Mouse (Mus musculus): ENCODE data around the gene Gkn2. TPM values are rescaled to one million over a fixed set of nuclear protein-coding genes. Genes with fewer than 3 reads are reported as not detected.

The Gkn2 gene
- not detected in 2 replicates for polyA plus RNA-seq (2015; fragmentation: Nextera tagmentation; extraction: Ambion mirVana)

GRCm38 (mm10) chr6:87373057-87373456 lies at the start of gene Gkn2:
TSS of gene Gkn2 (plus strand) at chr6:87373357.
- ATAC-seq (replicated peaks; ENCODE audit: insufficient number of reproducible peaks, insufficient read depth, low FRiP score, low read depth): no peak
- H3K4me1 ChIP-seq (replicated peaks): no peaks in the 10 kb centered on the region
- H3K9me3 ChIP-seq (replicated peaks): no peaks in the 10 kb centered on the region

GRCm38 (mm10) chr6:87323381-87323780 lies 49.8 kb upstream of the Gkn2 start:
- H3K4me3 ChIP-seq: no peak overlapping the region
- no peak overlapping the region for H3K27ac ChIP-seq
- peaks cover 6% of the 10 kb centered on the region for H3K4me1 ChIP-seq (replicated peaks)
- H3K9ac ChIP-seq: no peak overlapping the region
- 79% methylated on average over 2 of the region's 2 CpGs for WGBS
- H3K9me3 ChIP-seq (replicated peaks): no peaks in the 10 kb centered on the region
- H3K36me3 ChIP-seq: no peaks in the 10 kb centered on the region
- H3K4me2 ChIP-seq: no peak overlapping the region
- H3K27me3 ChIP-seq: no peaks in the 10 kb centered on the region
- ATAC-seq (replicated peaks; ENCODE audit: insufficient number of reproducible peaks, insufficient read depth, low FRiP score, low read depth): no peak

More at GRCm38 (mm10) chr6:87373057-87373456, at the start of gene Gkn2:
- no peaks in the 10 kb centered on the region for H3K36me3 ChIP-seq
- no peak within 1 kb of the TSS for H3K4me3 ChIP-seq
- peaks cover 41% of the 10 kb centered on the region for H3K27me3 ChIP-seq
- WGBS: 82% methylated on average over 9 of the region's 9 CpGs
- no peak within 1 kb of the TSS for H3K4me2 ChIP-seq
- H3K27ac ChIP-seq: no peak within 1 kb of the TSS
- no peak within 1 kb of the TSS for H3K9ac ChIP-seq

- Histone ChIP-seq H3K4me2 (no peak overlapping the region), H3K4me1 (replicated peaks) (peaks cover 29% of the 10 kb centered on the region), H3K27ac (no peak overlapping the region), H3K36me3 (no peaks in the 10 kb centered on the region), H3K27me3 (no peaks in the 10 kb centered on the region), H3K9ac (no peak overlapping the region), H3K4me3 (no peak overlapping the region), H3K9me3 (replicated peaks) (no peaks in the 10 kb centered on the region)
- WGBS: 88% methylated on average over 2 of the region's 2 CpGs
- no peak for ATAC-seq (replicated peaks; ENCODE audit: insufficient number of reproducible peaks, insufficient read depth, low FRiP score, low read depth)
Measured at GRCm38 (mm10) chr6:87326932-87327331, 46.2 kb upstream of the Gkn2 start.

- ATAC-seq (replicated peaks; ENCODE audit: insufficient number of reproducible peaks, insufficient read depth, low FRiP score, low read depth): peak; percentile 50; the same call in 1 of the 2 replicates
- 56% methylated on average over 22 of the region's 22 CpGs for WGBS
- Histone ChIP-seq H3K9me3 (replicated peaks) (no peaks in the 10 kb centered on the region), H3K27ac (peak overlapping the region; percentile 73), H3K4me2 (peak overlapping the region; percentile 24; the same call in 1 of the 2 replicates), H3K27me3 (peaks cover 8% of the 10 kb centered on the region; the same call in 1 of the 2 replicates), H3K4me1 (replicated peaks) (peaks cover 29% of the 10 kb centered on the region), H3K36me3 (no peaks in the 10 kb centered on the region), H3K4me3 (no peak overlapping the region), H3K9ac (no peak overlapping the region)
Measured at GRCm38 (mm10) chr6:87328265-87329173, 44.6 kb upstream of the Gkn2 start.

- Histone ChIP-seq H3K9ac (no peak overlapping the region), H3K4me3 (peak overlapping the region; percentile 79; the same call in 1 of the 2 replicates), H3K9me3 (replicated peaks) (no peaks in the 10 kb centered on the region), H3K27me3 (peaks cover 32% of the 10 kb centered on the region), H3K27ac (no peak overlapping the region), H3K4me1 (replicated peaks) (peaks cover 33% of the 10 kb centered on the region), H3K36me3 (no peaks in the 10 kb centered on the region), H3K4me2 (peak overlapping the region; percentile 93; the same call in 1 of the 2 replicates)
- 47% methylated on average over 2 of the region's 2 CpGs for WGBS
- no peak for ATAC-seq (replicated peaks; ENCODE audit: insufficient number of reproducible peaks, insufficient read depth, low FRiP score, low read depth)
Measured at GRCm38 (mm10) chr6:87332380-87332779, 40.8 kb upstream of the Gkn2 start.

- H3K27me3 ChIP-seq: peaks cover 32% of the 10 kb centered on the region
- H3K4me1 ChIP-seq (replicated peaks): peaks cover 16% of the 10 kb centered on the region
- whole genome bisulfite sequencing: 23% methylated on average over 11 of the region's 11 CpGs
- peak overlapping the region; percentile 79 for H3K4me3 ChIP-seq
- H3K4me2 ChIP-seq: peak overlapping the region; percentile 93
- peak overlapping the region; percentile 77 for H3K27ac ChIP-seq
- ATAC-seq (replicated peaks; ENCODE audit: insufficient number of reproducible peaks, insufficient read depth, low FRiP score, low read depth): no peak
- no peaks in the 10 kb centered on the region for H3K9me3 ChIP-seq (replicated peaks)
- no peaks in the 10 kb centered on the region for H3K36me3 ChIP-seq
- H3K9ac ChIP-seq: peak overlapping the region; percentile 74
Measured at GRCm38 (mm10) chr6:87334361-87335090, 38.6 kb upstream of the Gkn2 start.

- H3K4me1 ChIP-seq (replicated peaks): peaks cover 9% of the 10 kb centered on the region
- under 1% methylated on average over 54 of the region's 54 CpGs for WGBS
- peak within 1 kb of the TSS; percentile 74 for H3K9ac ChIP-seq
- no peaks in the 10 kb centered on the region for H3K36me3 ChIP-seq
- ATAC-seq (replicated peaks; ENCODE audit: insufficient number of reproducible peaks, insufficient read depth, low FRiP score, low read depth): peak; percentile 68
- peaks cover 32% of the 10 kb centered on the region for H3K27me3 ChIP-seq
- H3K27ac ChIP-seq: peak within 1 kb of the TSS; percentile 77
- peak within 1 kb of the TSS; percentile 93 for H3K4me2 ChIP-seq
- H3K9me3 ChIP-seq (replicated peaks): no peaks in the 10 kb centered on the region
- peak within 1 kb of the TSS; percentile 79 for H3K4me3 ChIP-seq
Measured at GRCm38 (mm10) chr6:87335091-87335934, 37.8 kb upstream of the Gkn2 start, which contains the start of gene Antxr1. TSS of gene Antxr1 (minus strand) at chr6:87335821.

- Histone ChIP-seq H3K4me2 (peak overlapping the region; percentile 93), H3K4me3 (peak overlapping the region; percentile 79; the same call in 1 of the 2 replicates), H3K4me1 (replicated peaks) (peaks cover 9% of the 10 kb centered on the region), H3K9ac (no peak overlapping the region), H3K9me3 (replicated peaks) (no peaks in the 10 kb centered on the region), H3K27ac (no peak overlapping the region), H3K27me3 (peaks cover 32% of the 10 kb centered on the region), H3K36me3 (no peaks in the 10 kb centered on the region)
- ATAC-seq (replicated peaks; ENCODE audit: insufficient number of reproducible peaks, insufficient read depth, low FRiP score, low read depth): no peak
- whole genome bisulfite sequencing: 33% methylated on average over 6 of the region's 6 CpGs
Measured at GRCm38 (mm10) chr6:87335935-87336295, 37.2 kb upstream of the Gkn2 start.

- no peaks in the 10 kb centered on the region for H3K4me1 ChIP-seq (replicated peaks)
- H3K4me2 ChIP-seq: no peak within 1 kb of the TSS
- H3K27ac ChIP-seq: no peak within 1 kb of the TSS
- no peaks in the 10 kb centered on the region for H3K9me3 ChIP-seq (replicated peaks)
- WGBS: 78% methylated on average over 8 of the region's 8 CpGs
- no peak for ATAC-seq (replicated peaks; ENCODE audit: insufficient number of reproducible peaks, insufficient read depth, low FRiP score, low read depth)
- H3K9ac ChIP-seq: no peak within 1 kb of the TSS
- H3K27me3 ChIP-seq: no peaks in the 10 kb centered on the region
- H3K36me3 ChIP-seq: no peaks in the 10 kb centered on the region
- H3K4me3 ChIP-seq: no peak within 1 kb of the TSS
Measured at GRCm38 (mm10) chr6:87350829-87351228, 22.3 kb upstream of the Gkn2 start, which contains the start of gene Gkn1. TSS of gene Gkn1 (minus strand) at chr6:87350942.

- WGBS: 68% methylated on average over 5 of the region's 5 CpGs
- Histone ChIP-seq H3K9ac (no peak overlapping the region), H3K9me3 (replicated peaks) (no peaks in the 10 kb centered on the region), H3K4me1 (replicated peaks) (no peaks in the 10 kb centered on the region), H3K4me3 (no peak overlapping the region), H3K27ac (no peak overlapping the region), H3K27me3 (0 out of 2 replicates have a peak, but pooled peaks cover 3% of the 10 kb centered on the region), H3K36me3 (no peaks in the 10 kb centered on the region), H3K4me2 (no peak overlapping the region)
- no peak for ATAC-seq (replicated peaks; ENCODE audit: insufficient number of reproducible peaks, insufficient read depth, low FRiP score, low read depth)
Measured at GRCm38 (mm10) chr6:87354441-87354840, 18.7 kb upstream of the Gkn2 start.

Measured in heart, embryonic 15.5 days (tissue).